Mouse (Mus musculus): ENCODE results near the gene Krtap6-1. TPM values are rescaled to one million over a fixed set of nuclear protein-coding genes. Genes with fewer than 3 reads are reported as not detected.
"Not testable (repeated sequence)": the region's sequence is repeated elsewhere in the genome, so short reads cannot be mapped to it uniquely, and the experiment has no call there.

The Krtap6-1 gene
- polyA plus RNA-seq (2016; fragmentation: Nextera tagmentation; extraction: Ambion mirVana), result not detected in 2 replicates

DNA sequence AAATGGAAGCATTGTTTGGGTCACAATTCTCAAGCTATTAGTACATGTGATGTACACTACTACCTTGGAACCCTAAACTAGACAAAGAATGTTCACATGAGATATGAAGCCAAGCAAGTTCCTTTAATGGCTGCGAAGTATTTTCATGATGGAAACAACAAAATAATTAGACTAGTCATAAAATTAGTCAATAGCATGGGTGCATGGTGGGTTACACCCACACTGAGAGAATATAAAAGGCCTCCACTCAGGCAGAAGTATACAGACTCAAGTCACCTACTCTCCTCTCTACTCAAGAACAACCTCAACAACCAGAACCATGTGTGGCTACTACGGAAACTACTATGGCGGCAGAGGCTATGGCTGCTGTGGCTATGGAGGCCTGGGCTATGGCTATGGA, at the start of gene Krtap6-1:
Gene Krtap6-1 (plus strand): TSS at position 301 of the 400 bp plus-strand sequence.
- H3K4me3 ChIP-seq; H3K27me3 ChIP-seq (ENCODE audit: insufficient read depth, poor library complexity, severe bottlenecking); DNase-seq (ENCODE audit: low spot score); H3K9me3 ChIP-seq; H3K4me1 ChIP-seq; H3K36me3 ChIP-seq; H3K27ac ChIP-seq: not testable (repeated sequence)
- WGBS, result 90% methylated on average over 3 of the region's 3 CpGs

DNA sequence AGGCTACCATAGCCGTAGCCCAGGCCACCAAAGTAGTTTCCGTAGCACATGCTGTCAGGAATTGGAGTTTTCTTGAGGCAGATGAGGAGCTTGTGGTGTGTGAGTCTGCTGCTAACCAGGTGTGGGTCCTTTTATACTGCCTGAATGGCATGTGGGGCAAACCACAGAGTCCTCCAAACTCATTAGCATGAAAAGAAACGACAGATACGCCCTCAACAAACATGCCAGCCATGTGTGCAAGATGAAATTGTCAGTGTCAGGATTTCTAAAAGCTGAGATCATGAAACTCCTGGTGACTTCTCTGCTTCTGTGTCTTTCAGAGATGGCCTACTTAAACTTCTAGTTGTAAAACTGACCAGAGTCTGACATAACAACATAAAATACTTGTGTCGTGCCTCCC, 20.8 kb upstream of the Krtap6-1 start, which contains the start of gene Krtap22-2:
Gene Krtap22-2 (minus strand): TSS at position 101 of the 400 bp plus-strand sequence.
- no peak within 1 kb of the TSS for H3K27ac ChIP-seq
- WGBS, result 71% methylated on average over 5 of the region's 5 CpGs
- no peaks in the 10 kb centered on the region for H3K36me3 ChIP-seq
- H3K4me3 ChIP-seq, result no peak within 1 kb of the TSS
- H3K9me3 ChIP-seq, result no peaks in the 10 kb centered on the region
- DNase-seq (ENCODE audit: low spot score), result no peak
- no peaks in the 10 kb centered on the region for H3K27me3 ChIP-seq (ENCODE audit: insufficient read depth, poor library complexity, severe bottlenecking)
- no peaks in the 10 kb centered on the region for H3K4me1 ChIP-seq

DNA sequence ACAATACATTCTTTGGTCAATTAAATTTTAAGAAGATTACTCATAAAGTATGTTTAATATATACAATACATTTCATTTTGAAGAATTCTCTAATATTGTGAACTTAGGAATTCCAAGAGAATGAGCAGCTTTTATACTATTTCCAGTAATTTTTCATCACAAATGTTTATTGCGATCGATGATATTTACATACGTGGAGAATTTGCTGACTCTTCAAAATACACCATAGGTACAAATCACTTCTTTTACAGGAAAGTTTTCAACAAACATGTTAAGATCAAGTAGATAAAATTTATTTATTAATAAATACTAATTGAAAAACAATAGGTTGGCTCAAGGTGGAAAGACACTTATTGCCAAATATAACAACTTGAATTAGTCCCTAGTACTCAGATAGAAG, 17.5 kb upstream of the Krtap6-1 start:
- WGBS, result 96% methylated on average over 3 of the region's 3 CpGs

GRCm38 (mm10) chr16:89014984-89015383, 16.5 kb upstream of the Krtap6-1 start, which contains the start of gene Gm10229:
Gene Gm10229 (plus strand): TSS chr16:89015284.
- H3K4me1 ChIP-seq; DNase-seq (ENCODE audit: low spot score): not testable (repeated sequence)
- 88% methylated on average over 3 of the region's 3 CpGs for WGBS

More for the DNA sequence above, 17.5 kb upstream of the Krtap6-1 start:
- no peak overlapping the region for H3K4me3 ChIP-seq
- H3K27ac ChIP-seq, result no peak overlapping the region
- no peak for DNase-seq (ENCODE audit: low spot score)
- H3K27me3 ChIP-seq (ENCODE audit: insufficient read depth, poor library complexity, severe bottlenecking), result no peaks in the 10 kb centered on the region
- no peaks in the 10 kb centered on the region for H3K36me3 ChIP-seq
- no peaks in the 10 kb centered on the region for H3K4me1 ChIP-seq
- no peaks in the 10 kb centered on the region for H3K9me3 ChIP-seq

DNA sequence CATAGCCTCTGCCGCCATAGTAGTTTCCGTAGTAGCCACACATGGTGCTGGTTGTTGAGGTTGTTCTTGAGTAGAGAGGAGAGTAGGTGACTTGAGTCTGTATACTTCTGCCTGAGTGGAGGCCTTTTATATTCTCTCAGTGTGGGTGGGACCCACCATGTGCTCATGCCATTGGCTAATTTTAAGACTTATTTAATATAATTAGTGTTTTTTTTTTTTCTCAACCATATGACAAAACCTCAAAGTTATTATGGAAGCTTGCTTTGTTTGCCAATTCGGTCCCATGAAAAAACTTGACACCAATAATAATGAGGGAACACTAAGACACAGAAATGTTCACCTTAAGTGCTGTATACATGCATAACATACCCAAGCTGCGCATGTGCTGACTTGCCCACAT, 9.9 kb downstream of the Krtap6-1 start, which contains the start of gene Gm10228:
Gene Gm10228 (minus strand): TSS at position 101 of the 400 bp plus-strand sequence.
- WGBS, result 85% methylated on average over 2 of the region's 4 CpGs
- H3K9me3 ChIP-seq; H3K4me3 ChIP-seq; DNase-seq (ENCODE audit: low spot score); H3K27me3 ChIP-seq (ENCODE audit: insufficient read depth, poor library complexity, severe bottlenecking); H3K36me3 ChIP-seq; H3K27ac ChIP-seq; H3K4me1 ChIP-seq: not testable (repeated sequence)

More at GRCm38 (mm10) chr16:89014984-89015383, 16.5 kb upstream of the Krtap6-1 start, which contains the start of gene Gm10229:
- not testable (repeated sequence) for H3K27ac ChIP-seq; H3K27me3 ChIP-seq (ENCODE audit: insufficient read depth, poor library complexity, severe bottlenecking); H3K36me3 ChIP-seq; H3K4me3 ChIP-seq; H3K9me3 ChIP-seq

DNA sequence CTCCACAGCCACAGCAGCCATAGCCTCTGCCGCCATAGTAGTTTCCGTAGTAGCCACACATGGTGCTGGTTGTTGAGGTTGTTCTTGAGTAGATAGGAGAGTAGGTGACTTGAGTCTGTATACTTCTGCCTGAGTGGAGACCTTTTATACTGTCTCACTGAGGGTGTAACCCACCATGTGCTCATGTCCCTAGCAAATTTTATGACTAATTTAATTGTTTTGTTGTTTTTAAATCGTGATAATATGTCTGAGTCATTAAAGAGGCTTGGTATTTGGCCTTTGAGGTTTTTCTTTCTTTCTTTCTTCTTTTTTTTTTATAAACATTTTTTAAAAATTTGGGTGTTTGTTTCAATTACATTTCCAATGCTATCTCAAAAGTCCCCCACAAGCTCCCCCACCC, 16.3 kb downstream of the Krtap6-1 start, which contains the start of gene Krtap6-5:
Gene Krtap6-5 (minus strand): TSS at position 101 of the 400 bp plus-strand sequence.
- H3K9me3 ChIP-seq, result no peaks in the 10 kb centered on the region
- no peaks in the 10 kb centered on the region for H3K36me3 ChIP-seq
- no peak for DNase-seq (ENCODE audit: low spot score)
- no peaks in the 10 kb centered on the region for H3K4me1 ChIP-seq
- WGBS, result 80% methylated on average over 3 of the region's 3 CpGs
- no peak within 1 kb of the TSS for H3K4me3 ChIP-seq
- H3K27me3 ChIP-seq (ENCODE audit: insufficient read depth, poor library complexity, severe bottlenecking), result no peaks in the 10 kb centered on the region
- no peak within 1 kb of the TSS for H3K27ac ChIP-seq

- H3K27me3 ChIP-seq (ENCODE audit: insufficient read depth, poor library complexity, severe bottlenecking); H3K9me3 ChIP-seq; H3K36me3 ChIP-seq; H3K4me3 ChIP-seq; DNase-seq (ENCODE audit: low spot score); H3K4me1 ChIP-seq; H3K27ac ChIP-seq: not testable (repeated sequence)
- no CpG with 5 or more reads among the region's 2 CpGs for WGBS
Measured at GRCm38 (mm10) chr16:89063902-89064301, 32.4 kb downstream of the Krtap6-1 start, which contains the start of gene 1110025L11Rik. Gene 1110025L11Rik (minus strand): TSS chr16:89064002.

DNA sequence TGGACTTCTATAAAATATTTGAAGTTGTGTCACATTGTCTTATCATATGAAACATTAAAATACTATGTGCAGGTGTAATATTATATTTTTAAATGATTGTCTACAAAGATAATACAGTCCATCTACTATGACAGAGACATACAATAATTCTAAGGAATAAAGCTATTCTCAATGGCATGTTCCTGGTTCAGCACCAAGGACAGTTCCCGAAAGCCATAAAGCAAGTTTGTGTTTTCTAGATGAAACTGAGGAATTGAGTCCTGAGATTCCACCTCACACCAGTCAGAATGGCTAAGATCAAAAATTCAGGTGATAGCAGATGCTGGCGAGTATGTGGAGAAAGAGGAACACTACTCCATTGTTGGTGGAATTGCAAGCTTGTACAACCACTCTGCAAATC, 39.5 kb downstream of the Krtap6-1 start:
- WGBS, result 59% methylated on average over 2 of the region's 2 CpGs
- not testable (repeated sequence) for DNase-seq (ENCODE audit: low spot score); H3K36me3 ChIP-seq; H3K4me1 ChIP-seq; H3K27me3 ChIP-seq (ENCODE audit: insufficient read depth, poor library complexity, severe bottlenecking); H3K9me3 ChIP-seq; H3K4me3 ChIP-seq; H3K27ac ChIP-seq

Other genes starting within 250 kb of the Krtap6-1 start
- gene Gm20741, start 219.5 kb upstream of the Krtap6-1 start, polyA plus RNA-seq (2016; fragmentation: Nextera tagmentation; extraction: Ambion mirVana), result not detected in 2 replicates
- not detected in 2 replicates for gene Krtap15, start 211.5 kb upstream of the Krtap6-1 start, polyA plus RNA-seq (2016; fragmentation: Nextera tagmentation; extraction: Ambion mirVana)
- gene Krtap14, start 205.6 kb upstream of the Krtap6-1 start, polyA plus RNA-seq (2016; fragmentation: Nextera tagmentation; extraction: Ambion mirVana), result not detected in 2 replicates
- gene Krtap19-1, start 162.3 kb upstream of the Krtap6-1 start, polyA plus RNA-seq (2016; fragmentation: Nextera tagmentation; extraction: Ambion mirVana), result not detected in 2 replicates
- gene Krtap19-2, start 157.4 kb upstream of the Krtap6-1 start, polyA plus RNA-seq (2016; fragmentation: Nextera tagmentation; extraction: Ambion mirVana), result not detected in 2 replicates
- not detected in 2 replicates for gene Krtap19-3, start 153.7 kb upstream of the Krtap6-1 start, polyA plus RNA-seq (2016; fragmentation: Nextera tagmentation; extraction: Ambion mirVana)
- gene Krtap19-4, start 146.6 kb upstream of the Krtap6-1 start, polyA plus RNA-seq (2016; fragmentation: Nextera tagmentation; extraction: Ambion mirVana), result not detected in 2 replicates
- gene Krtap19-5, start 135.2 kb upstream of the Krtap6-1 start, polyA plus RNA-seq (2016; fragmentation: Nextera tagmentation; extraction: Ambion mirVana), result not detected in 2 replicates
- not detected in 2 replicates for gene Krtap19-9b, start 99.4 kb upstream of the Krtap6-1 start, polyA plus RNA-seq (2016; fragmentation: Nextera tagmentation; extraction: Ambion mirVana)
- not detected in 2 replicates for gene Krtap16-3, start 68.8 kb upstream of the Krtap6-1 start, polyA plus RNA-seq (2016; fragmentation: Nextera tagmentation; extraction: Ambion mirVana)
- gene Krtap22-2, start 20.9 kb upstream of the Krtap6-1 start, polyA plus RNA-seq (2016; fragmentation: Nextera tagmentation; extraction: Ambion mirVana), result not detected in 2 replicates
- not detected in 2 replicates for gene Gm10229, start 16.4 kb upstream of the Krtap6-1 start, polyA plus RNA-seq (2016; fragmentation: Nextera tagmentation; extraction: Ambion mirVana)
- not detected in 2 replicates for gene Gm10228, start 9.8 kb downstream of the Krtap6-1 start, polyA plus RNA-seq (2016; fragmentation: Nextera tagmentation; extraction: Ambion mirVana)
- gene Krtap6-5, start 16.2 kb downstream of the Krtap6-1 start, polyA plus RNA-seq (2016; fragmentation: Nextera tagmentation; extraction: Ambion mirVana), result not detected in 2 replicates
- not detected in 2 replicates for gene 1110025L11Rik, start 32.3 kb downstream of the Krtap6-1 start, polyA plus RNA-seq (2016; fragmentation: Nextera tagmentation; extraction: Ambion mirVana)
- not detected in 2 replicates for gene Krtap6-3, start 52.3 kb downstream of the Krtap6-1 start, polyA plus RNA-seq (2016; fragmentation: Nextera tagmentation; extraction: Ambion mirVana)
- not detected in 2 replicates for gene Gm6358, start 109.2 kb downstream of the Krtap6-1 start, polyA plus RNA-seq (2016; fragmentation: Nextera tagmentation; extraction: Ambion mirVana)
- gene Gm10061, start 119.4 kb downstream of the Krtap6-1 start, polyA plus RNA-seq (2016; fragmentation: Nextera tagmentation; extraction: Ambion mirVana), result not detected in 2 replicates
- not detected in 2 replicates for gene Gm9789, start 126.3 kb downstream of the Krtap6-1 start, polyA plus RNA-seq (2016; fragmentation: Nextera tagmentation; extraction: Ambion mirVana)
- gene Gm7735, start 137.8 kb downstream of the Krtap6-1 start, polyA plus RNA-seq (2016; fragmentation: Nextera tagmentation; extraction: Ambion mirVana), result not detected in 2 replicates
- gene 1110057P08Rik, start 143.0 kb downstream of the Krtap6-1 start, polyA plus RNA-seq (2016; fragmentation: Nextera tagmentation; extraction: Ambion mirVana), result not detected in 2 replicates
- gene Krtap20-2, start 174.2 kb downstream of the Krtap6-1 start, polyA plus RNA-seq (2016; fragmentation: Nextera tagmentation; extraction: Ambion mirVana), result not detected in 2 replicates

All from heart, embryonic 10.5 days (tissue).